Mouse (Mus musculus): ENCODE measurements around the gene Gm11213.

GRCm38 (mm10) chr4:63557124-63558059 is 47.7 kb downstream of the Gm11213 start:
- TF ChIP-seq EP300 (IDR thresholded peaks at IDR 0.05; ENCODE audit: low read depth) (no peak), CTCF (IDR thresholded peaks at IDR 0.05; ENCODE audit: low read depth) (no peak)
